Mouse (Mus musculus) cerebellum, adult 2 months (tissue): ENCODE measurements around the gene Trmt1. TPM values are rescaled to one million over a fixed set of nuclear protein-coding genes. Genes with fewer than 3 reads are reported as not detected.

Source experiments
- DNase-seq, 2 experiments: peaks; one replicate each; pipeline ENCODE4 v3.0.0; 2021
- H3K27ac ChIP-seq: fragments of 200-500 bp; 2 replicates; pipeline ENCODE4 v1.5.1; 2012; ENCODE audit warnings: low read length, control low read depth, inconsistent platforms; ENCODE audit not compliant: insufficient read depth
- H3K27me3 ChIP-seq: fragments of 200-500 bp; 2 replicates; pipeline ENCODE4 v1.6.1; 2012; ENCODE audit warnings: inconsistent platforms, mild to moderate bottlenecking, low read length, moderate library complexity; ENCODE audit not compliant: control insufficient read depth, insufficient read depth
- H3K4me1 ChIP-seq: fragments of 200-500 bp; 2 replicates; pipeline ENCODE4 v1.6.1; 2011; ENCODE audit warnings: low read length; ENCODE audit not compliant: control insufficient read depth, insufficient read depth
- H3K4me3 ChIP-seq: fragments of 200-500 bp; replicated peaks from 2 replicates; pipeline ENCODE3; 2011; ENCODE audit warnings: mild to moderate bottlenecking, low read depth, low read length, control low read depth; ENCODE audit not compliant: insufficient read depth
- CTCF ChIP-seq: fragments of 200-500 bp; IDR thresholded peaks from 2 replicates; pipeline ENCODE4 v1.5.1; 2011; ENCODE audit warnings: low read depth, mild to moderate bottlenecking, control low read depth, low read length, moderate library complexity, borderline replicate concordance; ENCODE audit not compliant: insufficient read depth
- POLR2A ChIP-seq: fragments of 200-500 bp; IDR thresholded peaks from 2 replicates; pipeline ENCODE4 v1.6.1; 2011; ENCODE audit warnings: low read length, control low read depth, borderline replicate concordance; ENCODE audit not compliant: insufficient read depth
- WGBS: fragments of 180-500 bp; shearing (Covaris S2); methylation state at CpG from one replicate; pipeline ENCODE4 v1.1.7; 2018; 5-methylcytosine and 5-hydroxymethylcytosine counted together
- polyA plus RNA-seq: library from polyadenylated mRNA; depleted of rRNA; stranded (reverse); fragments of >200 nt; gene quantifications from 2 replicates; pipeline ENCODE4 v1.2.3, GENCODE M21; 2012

The Trmt1 gene
- polyA plus RNA-seq, 1 experiment = 144 TPM

DNA sequence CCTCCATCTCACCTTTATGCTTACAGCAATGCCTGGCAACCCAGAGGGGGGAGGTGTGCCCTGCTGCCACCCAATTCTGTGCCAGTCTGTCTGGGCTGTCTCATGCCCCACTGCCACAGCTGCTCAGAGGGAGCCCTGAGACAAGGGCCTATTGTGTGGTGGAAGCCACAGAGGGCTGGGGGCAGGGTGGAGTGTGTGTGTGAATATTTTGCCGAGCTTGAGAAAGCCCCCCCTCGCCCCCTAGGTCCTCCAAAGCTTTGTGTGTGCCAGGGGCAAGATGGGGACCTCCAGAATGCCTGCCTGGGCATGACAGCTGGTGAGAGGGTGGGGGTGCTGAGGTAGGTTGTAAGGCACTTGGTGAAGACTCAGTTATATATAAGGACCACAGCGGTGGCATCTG lies 42.4 kb downstream of the Trmt1 start:
- H3K4me1 ChIP-seq = peaks cover 72% of the 10 kb centered on the region
- TF ChIP-seq POLR2A = no peak
- no peak for TF ChIP-seq CTCF

DNA sequence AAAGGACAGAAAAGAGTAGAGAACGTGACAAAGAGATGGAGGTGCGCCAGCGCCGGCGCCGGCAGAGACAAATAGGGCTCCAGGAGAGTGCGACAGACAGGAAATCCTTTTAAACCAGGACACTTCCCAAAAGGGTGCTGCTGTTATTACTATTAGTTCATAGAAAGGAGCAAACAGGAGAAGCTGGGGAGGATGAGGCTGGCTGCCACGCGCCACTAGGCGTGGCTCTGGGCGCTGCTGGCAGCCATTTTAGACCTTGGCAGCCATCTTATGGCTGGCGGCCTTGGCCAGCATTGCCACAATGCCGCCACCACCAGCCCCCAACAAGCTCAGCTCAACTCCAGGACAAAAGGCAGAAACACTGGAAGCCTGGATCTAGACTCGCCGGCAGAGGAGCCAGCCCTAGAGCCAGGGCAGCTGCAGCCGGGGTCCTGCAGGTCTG lies 43.8 kb downstream of the Trmt1 start:
- TF ChIP-seq CTCF (no peak), POLR2A (no peak)
- peak; percentile 77 to 79 for DNase-seq
- Histone ChIP-seq H3K4me1 (peaks cover 76% of the 10 kb centered on the region), H3K4me3 (peak overlapping the region; percentile 15), H3K27ac (peak overlapping the region; percentile 89), H3K27me3 (no peaks in the 10 kb centered on the region)
- WGBS = 9% methylated on average over 16 of the region's 16 CpGs

More for the DNA sequence above, 42.4 kb downstream of the Trmt1 start:
- H3K27me3 ChIP-seq = no peaks in the 10 kb centered on the region
- 17% methylated on average over 3 of the region's 3 CpGs for whole genome bisulfite sequencing
- no peak for DNase-seq
- H3K4me3 ChIP-seq = no peak overlapping the region
- H3K27ac ChIP-seq = peak overlapping the region; percentile 45; the same call in 1 of the 2 replicates

DNA sequence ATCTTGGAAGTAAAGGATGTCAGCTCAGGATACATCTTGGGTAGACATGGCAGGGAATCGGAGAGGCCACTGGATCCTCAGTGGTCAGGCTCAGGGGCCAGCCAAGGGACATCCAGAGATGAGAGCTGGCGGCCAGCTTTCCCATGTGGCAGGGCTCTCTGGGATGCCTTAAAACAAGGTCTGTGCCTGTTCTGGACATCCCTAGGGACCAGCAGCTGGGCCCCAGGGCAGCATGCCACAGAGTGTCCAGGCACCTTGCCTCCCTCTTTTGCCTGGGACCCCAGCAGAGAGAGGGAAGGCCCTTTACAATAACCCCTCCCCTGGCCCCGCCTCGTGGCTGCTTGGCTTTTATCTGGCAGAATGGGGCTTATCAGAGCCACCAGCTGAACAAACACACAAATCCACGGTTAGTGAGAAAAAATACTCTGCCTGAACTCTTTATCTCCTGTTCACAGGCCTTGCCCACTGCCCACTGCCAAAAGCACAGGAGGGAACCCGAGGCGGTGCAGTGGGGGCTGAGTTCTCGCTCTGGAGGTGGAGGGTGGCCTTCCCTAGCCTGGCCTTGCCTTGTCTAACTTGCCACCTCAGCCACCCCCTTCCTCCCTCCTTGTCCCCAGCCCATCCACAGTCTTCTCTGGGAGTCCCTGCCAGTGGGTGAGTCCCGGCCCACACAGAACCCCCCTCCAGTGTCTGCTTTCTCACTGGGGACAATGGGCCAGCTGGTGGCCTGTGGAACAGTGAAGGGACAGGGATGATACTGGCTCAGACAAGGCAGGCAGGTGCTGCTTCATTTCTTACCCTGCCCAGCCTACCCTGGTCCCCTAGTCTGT lies 44.6 kb downstream of the Trmt1 start:
- Histone ChIP-seq H3K4me1 (peaks cover 76% of the 10 kb centered on the region), H3K27ac (peak overlapping the region; percentile 89), H3K4me3 (no peak overlapping the region), H3K27me3 (no peaks in the 10 kb centered on the region)
- TF ChIP-seq CTCF = no peak
- TF ChIP-seq POLR2A = no peak
- 21% methylated on average over 9 of the region's 9 CpGs for WGBS
- DNase-seq = peak; percentile 49 to 55

DNA sequence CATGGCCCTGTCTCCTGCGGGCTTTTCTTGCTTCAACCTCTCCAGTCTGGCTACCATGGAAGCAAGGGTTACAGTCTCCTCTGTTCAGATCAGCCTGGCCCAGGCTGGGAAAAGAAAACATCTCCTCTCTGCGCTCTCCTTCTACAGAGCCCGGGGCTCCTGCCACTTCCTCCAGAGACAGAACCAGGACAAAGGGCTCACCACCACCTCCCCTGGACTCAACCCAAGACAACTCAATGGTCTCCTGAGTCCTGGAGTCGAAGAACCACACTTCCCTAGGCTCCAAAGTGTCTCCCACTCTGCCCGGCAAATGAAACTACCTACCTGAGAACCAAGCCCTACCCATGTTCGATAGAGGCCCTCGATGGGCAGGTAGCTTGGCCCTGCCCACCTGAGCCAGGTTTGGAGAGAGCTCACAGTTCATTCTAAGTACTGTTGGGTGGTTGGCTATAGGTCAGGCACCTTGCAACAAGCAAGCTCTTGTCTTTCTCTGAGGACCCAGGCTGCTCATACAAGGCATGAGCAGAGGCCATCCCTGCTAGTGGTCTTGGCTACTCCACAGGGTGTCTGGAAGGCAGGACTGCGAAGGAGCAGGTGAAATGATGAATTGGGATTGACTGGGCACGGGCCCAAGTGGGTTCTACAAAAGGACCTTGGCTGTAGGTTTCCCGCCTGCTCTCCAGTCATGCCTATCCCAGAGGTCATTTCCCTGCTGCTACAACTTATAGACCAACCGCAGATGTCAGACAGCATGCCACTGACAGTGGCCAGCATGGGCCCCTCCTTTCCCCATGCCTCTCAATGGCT lies 45.5 kb downstream of the Trmt1 start:
- peak overlapping the region; percentile 89 for H3K27ac ChIP-seq
- WGBS = 19% methylated on average over 11 of the region's 11 CpGs
- DNase-seq = peak; percentile 53
- H3K27me3 ChIP-seq = no peaks in the 10 kb centered on the region
- peaks cover 79% of the 10 kb centered on the region for H3K4me1 ChIP-seq
- H3K4me3 ChIP-seq = no peak overlapping the region
- TF ChIP-seq CTCF (no peak), POLR2A (no peak)

DNA sequence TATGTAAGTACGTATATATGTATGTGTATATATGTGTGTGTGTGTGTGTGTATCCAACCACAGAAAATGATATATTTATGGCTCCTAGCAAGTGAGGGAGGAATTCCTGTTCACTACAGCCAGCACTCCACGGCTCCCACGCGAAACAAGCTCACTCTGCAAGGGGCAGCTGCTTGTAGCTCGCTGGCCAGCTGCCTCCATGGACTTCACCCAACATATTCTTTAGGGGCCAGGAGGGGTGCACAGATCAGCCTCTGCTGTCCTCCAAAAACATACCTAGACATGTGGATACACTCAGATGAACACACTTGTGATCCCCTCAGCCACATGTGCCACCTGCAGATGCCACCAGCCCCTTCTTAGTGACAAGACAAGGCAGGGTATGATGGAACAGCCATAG lies 46.4 kb downstream of the Trmt1 start:
- H3K4me3 ChIP-seq = no peak overlapping the region
- 16% methylated on average over 5 of the region's 5 CpGs for WGBS
- DNase-seq = no peak
- TF ChIP-seq CTCF (no peak), POLR2A (no peak)
- H3K4me1 ChIP-seq = peaks cover 85% of the 10 kb centered on the region
- peak overlapping the region; percentile 54 for H3K27ac ChIP-seq
- no peaks in the 10 kb centered on the region for H3K27me3 ChIP-seq

DNA sequence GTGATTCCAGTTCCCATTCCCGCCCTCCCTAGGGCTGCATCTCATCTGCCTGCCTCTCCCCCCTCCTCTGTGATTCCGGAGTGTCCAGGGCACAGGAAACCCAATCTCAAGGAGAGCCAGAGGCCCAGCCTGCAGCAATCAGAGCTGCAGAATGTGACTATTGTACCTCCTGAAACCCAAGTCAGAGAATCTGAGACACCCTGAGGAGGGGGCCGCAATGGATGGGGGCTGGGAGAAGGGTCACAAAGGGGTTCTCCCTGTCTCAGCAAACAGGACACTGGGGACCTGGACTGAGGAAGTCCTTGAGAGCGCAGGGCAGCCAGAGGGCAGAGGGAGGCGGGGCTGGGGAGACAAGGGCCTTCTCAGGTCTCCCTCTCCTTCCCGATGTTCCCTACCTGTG lies 46.9 kb downstream of the Trmt1 start:
- no peak overlapping the region for H3K4me3 ChIP-seq
- no peaks in the 10 kb centered on the region for H3K27me3 ChIP-seq
- 41% methylated on average over 6 of the region's 6 CpGs for WGBS
- TF ChIP-seq POLR2A = no peak
- no peak for TF ChIP-seq CTCF
- peaks cover 87% of the 10 kb centered on the region for H3K4me1 ChIP-seq
- no peak for DNase-seq
- peak overlapping the region; percentile 54 for H3K27ac ChIP-seq

DNA sequence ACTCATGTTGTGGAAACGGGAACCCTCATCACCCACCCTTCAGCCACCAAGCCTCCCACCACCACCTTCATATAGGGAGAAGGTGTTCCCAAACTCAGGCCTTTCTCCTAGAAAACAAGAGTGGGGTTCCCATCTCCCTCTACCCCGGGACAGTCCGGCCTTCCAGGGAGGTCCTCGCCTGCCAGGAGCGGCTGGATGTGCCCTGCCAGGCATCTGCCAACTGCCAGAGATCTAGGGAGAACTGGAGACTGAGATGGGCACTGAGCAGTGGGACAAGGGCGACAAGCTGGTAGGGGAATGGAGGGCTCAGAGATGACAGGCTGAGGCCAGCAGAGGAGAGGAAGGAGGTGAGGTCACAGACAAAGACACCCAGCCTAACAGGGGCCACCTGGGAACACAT lies 47.9 kb downstream of the Trmt1 start:
- peaks cover 90% of the 10 kb centered on the region for H3K4me1 ChIP-seq
- WGBS = 26% methylated on average over 6 of the region's 6 CpGs
- TF ChIP-seq POLR2A (no peak), CTCF (no peak)
- DNase-seq = no peak
- peak overlapping the region; percentile 24 for H3K27ac ChIP-seq
- H3K4me3 ChIP-seq = no peak overlapping the region
- H3K27me3 ChIP-seq = no peaks in the 10 kb centered on the region
